In the genomic region with DNA sequence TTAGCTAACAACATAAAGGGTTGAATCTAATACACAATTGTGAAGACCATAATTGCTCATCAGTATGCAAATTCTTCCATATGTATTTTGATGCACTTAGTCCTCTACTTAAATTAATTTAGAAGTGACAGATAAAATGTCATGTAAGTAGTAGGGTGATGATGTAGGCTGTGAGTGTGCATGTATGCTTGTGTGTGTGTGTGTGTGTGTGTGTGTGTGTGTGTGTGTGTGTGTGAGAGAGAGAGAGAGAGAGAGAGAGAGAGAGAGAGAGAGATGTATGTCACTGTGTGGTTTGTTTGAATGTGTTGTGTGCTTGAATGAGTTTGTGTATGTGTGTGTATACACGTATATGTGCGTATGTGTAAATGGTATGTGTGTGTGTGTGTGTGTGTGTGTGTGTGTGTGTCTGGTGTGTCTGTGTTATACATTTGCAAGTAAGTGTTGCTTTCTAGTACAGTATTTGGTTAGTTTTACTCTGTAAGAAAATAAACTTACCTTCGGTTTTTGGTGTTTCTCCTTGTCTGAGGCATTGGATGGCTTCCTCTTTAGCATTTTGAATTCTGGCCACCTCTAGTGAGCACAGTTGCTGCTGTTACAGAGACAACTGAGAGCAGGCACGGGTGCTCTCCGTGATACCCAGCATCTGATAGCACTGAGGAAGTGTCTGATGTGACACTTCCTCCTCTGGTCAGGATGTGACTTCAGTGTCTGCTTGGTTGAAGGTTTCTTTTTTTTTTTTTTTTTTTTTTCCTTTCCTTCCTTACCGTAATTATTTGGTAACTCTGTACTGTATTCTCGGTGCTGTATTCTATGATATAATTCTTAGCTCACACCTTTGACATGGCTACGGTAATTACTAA, we compare ENCODE assay signal across 7 mouse cellular contexts.
DNase-seq lines count a peak whose midpoint lies in the region; ATAC-seq lines count a peak whose summit lies in the region.

No protein-coding gene starts in this region.

- ATAC-seq in inflammation-experienced regulatory T-cells, adult 6 months: peak; percentile 89
- peak; percentile 95 for ATAC-seq in megakaryocyte progenitor cell, adult 5-6 weeks (replicated peaks; ENCODE audit: poor library complexity)

- peak; percentile 82 for DNase-seq in A20 (ENCODE audit: low read depth, low spot score)
- peak; percentile 89 for DNase-seq in CD4-positive, CD25-positive, alpha-beta regulatory T cell, adult 2 months (ENCODE audit: low read depth, low spot score)
- no peak for DNase-seq in MN1 (ENCODE audit: low spot score)
- DNase-seq in cerebellum, adult 11-12 months: no peak
- no peak for DNase-seq in gastrocnemius, postnatal 10 days

Comparison
In these comparisons a context has a peak if more than half of its experiments do, and no peak if none do; other contexts are left out.
1. DNase-seq: peak in A20 (single experiment) and CD4-positive, CD25-positive, alpha-beta regulatory T cell, adult 2 months (single experiment); none in MN1 (single experiment), cerebellum, adult 11-12 months (single experiment) and gastrocnemius, postnatal 10 days (single experiment).